Mouse (Mus musculus): Measurements from ENCODE around the gene Maml3.

The Maml3 gene

DNA sequence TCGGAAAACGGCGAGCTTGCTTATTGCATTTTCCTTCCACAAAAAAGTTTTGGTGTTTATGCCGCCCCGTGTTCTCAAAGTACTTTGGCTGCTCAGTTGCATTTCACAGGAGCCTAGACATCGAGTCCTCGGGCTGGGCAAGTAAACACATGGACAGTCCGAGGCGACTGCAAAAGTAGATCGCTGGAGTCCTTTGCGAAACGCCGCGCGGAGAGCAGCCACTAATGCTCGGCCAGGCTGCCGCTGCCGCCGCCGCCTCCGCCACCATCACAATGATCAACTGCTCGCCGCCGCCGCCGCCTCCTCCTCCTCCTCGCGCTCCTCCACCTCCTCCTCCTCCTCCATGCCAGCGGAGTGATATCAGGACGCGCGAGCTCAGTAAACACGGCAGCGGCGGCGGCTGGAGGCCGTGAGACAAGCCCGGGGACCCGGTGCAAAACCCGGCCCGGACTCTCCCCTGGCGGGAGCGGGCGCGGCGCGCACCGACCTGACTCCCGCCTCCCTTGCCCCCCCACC lies at the start of gene Maml3:
Gene Maml3, minus strand, starts transcription at position 441 of the 516 bp plus-strand sequence.
- DNase-seq (ENCODE audit: low spot score), result peak; percentile 84

DNA sequence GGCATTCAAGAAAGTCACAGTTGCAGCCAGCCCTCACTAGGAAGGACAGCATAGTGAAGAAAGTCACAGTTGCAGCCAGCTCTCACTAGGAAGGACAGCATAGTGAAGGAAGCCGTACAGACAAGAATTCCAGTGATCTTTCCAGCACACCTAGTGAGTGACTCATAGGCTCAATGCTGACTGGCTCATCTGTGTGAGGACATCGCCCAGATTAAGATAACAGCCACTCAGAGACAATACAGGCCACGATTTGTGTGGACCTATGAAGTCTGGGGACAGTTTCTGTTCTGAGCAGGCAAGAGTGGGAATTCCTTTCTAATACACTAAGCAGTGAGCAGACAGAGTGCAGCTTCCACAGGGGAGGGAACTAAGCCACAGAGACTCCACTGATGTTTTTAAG lies 46.3 kb upstream of the Maml3 start:
- no peak for DNase-seq (ENCODE audit: low spot score)

DNA sequence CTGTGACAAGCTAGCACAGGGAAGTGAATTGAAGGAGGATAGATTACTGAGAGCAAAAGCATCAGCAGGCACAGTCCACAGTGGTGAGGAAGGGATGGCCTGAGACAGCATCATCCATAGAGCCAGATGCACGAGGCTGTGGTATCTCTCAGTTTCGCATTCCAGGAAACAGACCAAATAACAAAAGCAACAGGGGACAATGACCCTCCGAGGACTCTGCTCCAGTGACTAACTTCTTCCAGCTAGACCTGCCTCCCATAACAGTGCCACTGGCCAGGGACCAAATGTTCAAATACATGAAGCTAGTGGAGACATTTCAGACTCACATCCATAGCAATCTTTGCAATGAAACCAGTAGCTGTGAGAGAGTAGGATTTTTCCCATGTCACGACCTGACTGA lies 43.4 kb upstream of the Maml3 start:
- DNase-seq (ENCODE audit: low spot score), result no peak

- no peak for DNase-seq (ENCODE audit: low spot score)
These were observed 40.0 kb upstream of the Maml3 start for GRCm38 (mm10) chr3:52144776-52145460.

GRCm38 (mm10) chr3:52143017-52143416 lies 38.1 kb upstream of the Maml3 start:
- DNase-seq (ENCODE audit: low spot score), result no peak

DNA sequence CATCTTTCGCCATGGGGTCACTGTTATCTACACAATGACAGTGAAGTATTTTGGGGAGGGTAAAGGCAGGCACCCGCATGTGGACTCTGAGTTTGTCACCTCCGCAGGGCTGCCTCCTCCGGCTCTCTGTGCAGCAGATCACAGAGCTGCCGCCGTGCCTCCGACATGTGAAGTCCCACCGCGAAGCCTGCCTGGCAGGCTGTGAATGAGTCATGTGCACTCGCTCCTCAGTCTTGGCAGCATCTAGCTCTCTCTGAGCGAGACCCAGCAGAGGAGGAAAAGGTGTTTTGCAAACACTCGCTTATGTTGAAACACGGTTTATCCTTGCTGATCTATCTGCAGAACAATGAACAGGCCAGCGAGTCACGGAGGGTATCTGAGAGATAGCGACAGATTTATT lies 35.3 kb upstream of the Maml3 start:
- peak; percentile 57 for DNase-seq (ENCODE audit: low spot score)

- no peak for DNase-seq (ENCODE audit: low spot score)
These were observed 20.5 kb upstream of the Maml3 start for GRCm38 (mm10) chr3:52125421-52125820.

DNA sequence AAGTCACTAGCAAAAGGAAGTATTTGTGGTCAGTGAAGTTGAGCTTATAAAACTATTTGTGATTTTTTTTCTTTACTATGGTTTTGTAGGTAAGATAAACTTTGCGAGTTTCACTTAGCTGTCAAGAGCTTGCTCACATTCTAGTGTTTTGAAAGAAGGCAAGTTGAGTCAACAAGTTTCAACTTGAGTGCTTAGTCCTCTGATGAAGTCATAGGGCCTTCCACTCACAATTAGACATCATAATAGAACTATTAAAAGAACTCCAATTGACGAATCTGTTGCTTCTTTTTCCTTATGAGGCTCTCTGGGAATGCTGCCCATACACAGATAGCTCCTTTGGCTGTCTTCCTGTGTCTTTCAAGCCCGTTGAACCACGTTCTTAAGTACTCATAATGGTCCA lies 16.0 kb upstream of the Maml3 start:
- DNase-seq (ENCODE audit: low spot score), result no peak

DNA sequence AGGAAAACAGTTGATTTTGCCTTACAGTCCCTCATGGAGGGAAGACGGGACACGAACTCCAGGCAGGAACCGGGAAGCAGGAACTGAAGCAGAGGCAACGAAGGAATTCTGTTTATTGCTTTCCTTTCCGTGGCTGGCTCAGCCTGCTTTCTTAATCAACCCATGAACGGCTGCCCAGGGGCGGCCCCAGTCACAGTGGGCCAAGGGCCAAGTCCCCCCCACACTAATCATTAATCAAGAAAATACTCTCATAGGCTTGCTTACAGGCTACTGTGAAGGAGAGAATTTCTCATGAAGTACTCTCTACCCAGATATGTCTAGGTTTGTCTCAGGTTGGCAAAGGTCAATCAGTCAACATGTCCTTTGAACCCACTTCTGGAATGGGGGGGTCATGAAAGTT lies 14.3 kb upstream of the Maml3 start:
- no peak for DNase-seq (ENCODE audit: low spot score)

DNA sequence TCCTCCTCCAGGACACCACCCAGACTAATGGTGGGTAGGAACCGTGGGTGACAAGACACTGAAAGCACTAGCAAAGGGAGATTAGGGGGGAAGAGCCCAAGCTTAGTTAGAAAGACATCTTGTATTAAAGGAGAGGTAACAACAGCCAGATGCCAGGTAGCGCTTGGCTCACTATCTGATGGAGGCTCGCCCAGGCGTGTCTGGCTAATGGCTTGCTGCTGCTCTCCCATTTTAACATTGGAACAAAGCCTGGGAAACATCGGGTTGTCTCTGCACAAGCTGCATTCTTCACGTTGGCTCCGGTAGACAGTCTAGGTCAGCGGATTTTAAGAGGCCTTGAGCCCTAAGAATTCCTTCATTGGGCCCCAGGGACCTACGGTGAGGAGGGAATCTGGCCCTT lies 10.5 kb upstream of the Maml3 start:
- no peak for DNase-seq (ENCODE audit: low spot score)

DNA sequence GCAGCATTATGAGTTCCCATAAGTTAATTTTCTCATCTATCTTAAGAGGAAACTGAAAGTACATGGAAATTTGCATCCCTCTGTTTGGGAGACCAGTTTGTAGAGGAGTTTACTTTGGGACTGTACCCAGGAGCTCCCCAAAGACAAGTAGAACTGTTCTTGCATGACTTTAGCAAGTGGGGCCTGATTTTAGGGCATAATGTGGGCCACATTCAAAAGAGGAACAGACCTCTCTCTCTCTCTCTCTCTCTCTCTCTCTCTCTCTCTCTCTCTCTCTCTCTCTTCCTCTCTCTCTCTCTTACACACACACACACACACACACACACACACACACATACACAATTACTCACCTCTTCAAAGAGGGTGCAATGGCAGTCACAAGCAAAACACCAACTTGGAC lies 3.2 kb upstream of the Maml3 start:
- no peak for DNase-seq (ENCODE audit: low spot score)

DNA sequence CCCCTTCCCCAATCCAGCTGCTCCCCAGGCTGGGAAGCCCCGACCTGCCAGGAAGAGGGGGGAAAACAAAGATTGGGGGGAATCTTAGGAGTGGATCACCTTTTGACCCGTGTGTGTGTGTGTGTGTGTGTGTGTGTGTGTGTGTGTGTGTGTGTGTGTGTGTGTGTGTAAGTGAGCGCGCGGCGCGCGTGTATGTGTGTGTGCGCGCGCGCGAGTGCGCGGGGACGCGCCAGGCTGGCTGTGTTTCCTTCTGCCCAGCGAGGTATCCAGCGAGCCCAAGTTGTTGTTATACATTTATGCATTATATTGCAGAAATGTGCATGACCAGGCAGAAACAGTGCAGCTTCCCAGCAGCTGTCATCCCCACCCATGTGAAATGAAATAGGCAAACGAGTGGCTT lies 280 bp upstream of the Maml3 start:
- DNase-seq (ENCODE audit: low spot score), result peak; percentile 45

DNA sequence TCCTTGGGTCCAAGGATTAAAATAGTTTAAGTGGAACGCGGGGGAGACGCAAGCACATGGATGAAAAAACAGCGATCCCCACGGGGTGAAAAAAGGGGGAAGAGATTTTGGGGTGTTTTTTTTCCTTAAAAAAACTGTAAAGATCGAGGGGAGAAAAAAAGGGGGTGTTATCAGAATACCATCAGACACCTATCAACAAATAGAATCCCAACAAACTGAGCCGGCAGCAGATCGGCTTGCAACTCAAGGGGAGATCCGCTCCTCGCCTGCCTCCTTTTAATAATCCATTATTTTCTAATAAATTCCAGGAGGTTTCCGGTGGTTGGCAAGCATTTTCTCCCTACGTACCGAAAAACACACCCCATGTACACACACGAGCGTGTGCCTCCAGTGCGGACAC lies 668 bp downstream of the Maml3 start:
- DNase-seq (ENCODE audit: low spot score), result no peak

GRCm38 (mm10) chr3:52103531-52104181 lies 1.2 kb downstream of the Maml3 start:
- DNase-seq (ENCODE audit: low spot score), result peak; percentile 51

DNA sequence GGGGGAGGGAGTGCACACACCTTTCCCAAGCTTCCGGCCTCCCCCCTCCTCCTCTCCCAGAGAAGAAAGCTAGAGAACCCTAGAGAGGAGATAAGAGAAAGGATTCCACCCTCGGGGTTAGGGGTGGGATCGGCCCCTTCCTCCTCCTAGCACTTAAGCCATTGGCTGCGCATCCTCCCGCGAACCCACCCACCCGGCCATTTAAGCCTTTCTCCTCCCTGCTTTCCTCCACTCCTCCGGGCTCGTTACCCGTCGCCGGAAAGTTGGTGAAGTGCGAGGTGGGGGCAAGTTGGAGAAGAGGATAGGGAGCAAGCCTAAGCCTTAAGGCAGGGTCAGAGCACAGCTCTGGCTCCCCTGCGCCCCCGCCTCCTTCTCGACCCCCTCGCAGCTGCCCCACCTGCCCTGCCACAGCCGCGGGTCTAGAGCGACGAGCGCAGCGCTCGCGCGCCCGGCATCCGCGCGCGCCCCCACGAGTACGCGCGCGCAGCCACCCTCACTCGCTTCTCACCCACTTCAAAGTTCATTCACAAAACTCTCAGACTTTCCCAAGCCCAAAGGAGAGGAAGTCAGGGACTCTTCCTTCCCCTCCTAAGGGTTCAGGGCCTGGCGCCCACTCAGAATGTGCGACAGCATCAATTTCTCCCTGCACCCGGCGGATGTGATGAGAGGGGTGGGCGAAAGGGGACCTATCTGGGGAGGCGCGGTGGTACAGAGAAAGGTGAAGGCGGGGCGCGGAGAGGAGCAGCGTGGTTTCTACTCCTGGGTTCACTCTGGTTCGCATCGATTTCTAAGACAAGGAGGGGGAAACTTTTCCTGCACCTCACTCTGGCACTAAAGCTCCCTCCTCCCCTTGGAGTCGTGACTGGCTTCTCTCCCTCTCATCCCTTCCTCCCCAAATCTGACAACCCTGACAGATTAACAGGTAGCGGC lies 2.0 kb downstream of the Maml3 start:
- DNase-seq (ENCODE audit: low spot score), result peak; percentile 67

DNA sequence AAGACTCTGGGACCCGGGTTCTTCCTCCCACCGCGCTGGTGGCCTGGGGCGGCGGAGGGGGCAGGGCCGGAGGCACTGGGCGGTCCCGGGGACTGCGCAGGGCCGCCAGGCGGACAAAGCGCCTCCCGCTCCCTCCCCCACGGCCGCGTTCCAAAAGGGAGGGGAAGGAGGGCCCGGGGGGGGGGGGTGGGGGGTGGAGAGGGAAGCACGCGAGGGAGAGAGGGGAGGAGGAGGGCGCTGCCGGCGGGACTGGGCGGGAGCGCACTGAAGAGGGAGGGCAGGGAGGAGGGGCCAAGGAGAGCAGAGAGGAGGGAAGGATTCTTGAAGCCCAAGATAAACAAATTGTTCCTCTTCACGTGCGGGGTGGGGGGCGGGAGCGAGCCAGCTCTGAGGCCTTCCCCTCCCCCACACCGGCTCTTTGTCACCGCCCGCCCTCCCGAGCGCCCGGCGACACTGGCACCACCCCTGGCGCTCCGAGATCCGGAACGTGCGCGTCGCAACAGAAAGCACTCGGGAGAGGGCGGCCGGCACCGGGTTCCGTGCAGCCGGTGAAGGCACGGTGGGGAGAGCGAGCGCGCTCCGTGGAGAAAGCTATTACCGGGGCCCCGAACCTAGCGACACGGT lies 2.8 kb downstream of the Maml3 start:
- DNase-seq (ENCODE audit: low spot score), result peak; percentile 76

GRCm38 (mm10) chr3:52101401-52101976 lies 3.4 kb downstream of the Maml3 start:
- DNase-seq (ENCODE audit: low spot score), result no peak

- DNase-seq (ENCODE audit: low spot score), result no peak
These were observed 4.0 kb downstream of the Maml3 start for GRCm38 (mm10) chr3:52100926-52101325.

DNA sequence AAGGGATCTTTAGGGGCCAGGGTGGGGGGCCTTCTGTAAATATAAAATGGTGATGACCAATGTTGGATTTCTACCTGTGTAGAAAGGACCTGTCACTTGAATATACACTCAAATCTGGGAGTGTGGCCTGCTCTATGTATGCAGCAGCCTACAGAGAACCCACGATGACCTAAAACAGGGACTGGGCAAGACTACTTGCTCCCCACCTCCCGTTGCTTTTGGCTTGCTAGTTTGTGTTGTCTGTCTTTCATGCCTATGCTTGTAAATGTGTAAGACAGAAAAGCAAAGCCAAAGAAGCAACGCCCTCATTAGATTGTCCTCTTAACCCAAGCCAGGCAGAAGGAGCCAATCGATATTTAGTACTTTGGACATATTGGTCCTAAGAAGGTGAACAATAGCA lies 4.6 kb downstream of the Maml3 start:
- no peak for DNase-seq (ENCODE audit: low spot score)

- no peak for DNase-seq (ENCODE audit: low spot score)
These were observed 5.6 kb downstream of the Maml3 start for GRCm38 (mm10) chr3:52099286-52099685.

DNA sequence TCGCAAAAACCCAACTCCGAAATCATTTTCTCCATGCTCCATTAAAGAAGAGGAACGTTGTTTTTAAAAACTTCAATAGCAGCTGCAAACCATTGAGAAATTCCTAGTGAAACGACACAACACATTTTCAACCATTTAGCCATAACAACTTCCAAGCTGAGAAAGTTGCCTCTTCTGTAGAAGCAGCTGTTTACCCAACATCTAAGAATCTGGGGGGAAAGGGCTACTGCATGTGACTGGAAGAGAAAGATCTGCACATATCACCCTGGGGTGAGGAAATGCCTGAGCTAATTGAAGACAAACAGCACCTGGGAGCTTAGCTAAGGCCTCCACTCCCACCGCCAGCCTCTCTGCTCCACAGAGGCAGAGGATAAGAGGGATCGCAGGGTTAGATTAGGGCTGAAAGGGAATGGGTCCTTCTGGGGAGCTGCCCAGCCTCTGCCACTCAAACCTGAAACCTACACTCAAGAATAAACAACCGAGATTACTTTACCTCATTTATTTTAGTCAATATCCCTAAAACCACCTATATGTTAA lies 13.5 kb downstream of the Maml3 start:
- no peak for DNase-seq (ENCODE audit: low spot score)

All from layer of hippocampus, adult 11-12 months (tissue).